Comparison of ENCODE assay signal across 1 mouse cellular context in the genomic region with DNA sequence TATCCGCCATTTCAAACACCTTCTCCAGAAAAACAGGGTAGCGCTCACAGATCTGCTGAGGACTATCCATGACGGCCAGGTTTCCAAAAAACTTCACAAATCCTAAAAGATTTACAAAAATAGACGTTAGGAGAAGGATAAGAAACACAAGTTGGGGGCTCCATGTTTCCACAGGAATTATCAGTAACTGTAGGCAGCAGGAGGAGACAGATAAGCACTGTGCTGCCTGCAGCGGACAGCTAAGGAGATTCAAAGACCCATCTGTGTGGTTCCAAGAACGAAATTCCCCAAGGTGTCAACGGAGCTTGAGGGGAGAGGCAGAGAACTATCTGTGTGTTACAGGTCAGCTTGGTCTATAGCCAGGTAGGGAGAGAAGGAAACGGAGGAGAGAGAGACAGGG.
A peak's percentile ranks its signal among the peaks of the same experiment; 100 is the strongest.
TF ChIP-seq lines count a peak whose summit lies in the region.

No protein-coding gene starts in this region.

TF ChIP-seq in MEL, 35 proteins besides CTCF, POLR2A, EP300 and RAD21:
- 0 out of 2 replicates have a peak, but pooled peaks have one; percentile 12 for TF ChIP-seq ETS1 (IDR thresholded peaks at IDR 0.05; ENCODE audit: low read depth, low read length)
- TF ChIP-seq TCF12 (IDR thresholded peaks at IDR 0.05; ENCODE audit: low read depth, low read length), result peak; percentile 79
- peak; percentile 70 for TF ChIP-seq GATA1 (IDR thresholded peaks at IDR 0.05; ENCODE audit: low read depth, low read length)
- TF ChIP-seq RCOR1 (IDR thresholded peaks at IDR 0.05; ENCODE audit: low read depth, low read length), result peak; percentile 57; the same call in 1 of the 2 replicates
- no peak for TF ChIP-seq MAX (IDR thresholded peaks at IDR 0.05; ENCODE audit: low read length)
- peak; percentile 37; the same call in 1 of the 2 replicates for TF ChIP-seq TAL1 (IDR thresholded peaks at IDR 0.05; ENCODE audit: low read length)
